Mouse (Mus musculus): ENCODE data around the gene Cep19. TPM values are rescaled to one million over a fixed set of nuclear protein-coding genes. Genes with fewer than 3 reads are reported as not detected.

Cep19 gene
- 24.7 and 27.2 TPM in 2 replicates for polyA plus RNA-seq (2012; rRNA removed)

GRCm38 (mm10) chr16:32099638-32100150 lies at the start of gene Cep19, which contains the start of gene Pigx:
Cep19 (plus strand) TSS chr16:32099800.
Pigx (minus strand) TSS chr16:32099740.

GRCm38 (mm10) chr16:32078991-32079511 lies 20.5 kb upstream of the Cep19 start, which contains the start of gene Pak2:
Pak2 (minus strand) TSS chr16:32079342.

Other genes starting within 250 kb of the Cep19 start
- gene Meltf, start 221.0 kb upstream of the Cep19 start, polyA plus RNA-seq (2012; rRNA removed) = 0.25 and 4.0 TPM in 2 replicates
- gene Pigz, start 165.9 kb upstream of the Cep19 start, polyA plus RNA-seq (2012; rRNA removed) = 0.76 and 1.5 TPM in 2 replicates
- 65.2 and 66.9 TPM in 2 replicates for gene 0610012G03Rik, start 151.3 kb upstream of the Cep19 start, polyA plus RNA-seq (2012; rRNA removed)
- 215 and 271 TPM in 2 replicates for gene Ncbp2, start 151.3 kb upstream of the Cep19 start, polyA plus RNA-seq (2012; rRNA removed)
- gene Senp5, start 96.5 kb upstream of the Cep19 start, polyA plus RNA-seq (2012; rRNA removed) = 19.0 and 20.3 TPM in 2 replicates
- gene Pak2, start 20.5 kb upstream of the Cep19 start, polyA plus RNA-seq (2012; rRNA removed) = 31.5 and 33.8 TPM in 2 replicates
- gene Pigx, start 60 bp upstream of the Cep19 start, polyA plus RNA-seq (2012; rRNA removed) = 80.2 and 89.8 TPM in 2 replicates
- gene Nrros, start 65.8 kb downstream of the Cep19 start, polyA plus RNA-seq (2012; rRNA removed) = 6.1 and 7.8 TPM in 2 replicates
- gene Bex6, start 80.0 kb downstream of the Cep19 start, polyA plus RNA-seq (2012; rRNA removed) = not detected in 2 replicates
- gene Fbxo45, start 147.4 kb downstream of the Cep19 start, polyA plus RNA-seq (2012; rRNA removed) = 23.2 and 24.9 TPM in 2 replicates
- 12.2 and 12.4 TPM in 2 replicates for gene Wdr53, start 147.4 kb downstream of the Cep19 start, polyA plus RNA-seq (2012; rRNA removed)
- 0.04 TPM in 1 of 2 replicates, not detected in the other for gene Smco1, start 171.7 kb downstream of the Cep19 start, polyA plus RNA-seq (2012; rRNA removed)
- 15.6 and 16.4 TPM in 2 replicates for gene Rnf168, start 177.7 kb downstream of the Cep19 start, polyA plus RNA-seq (2012; rRNA removed)
- 25.2 and 26.6 TPM in 2 replicates for gene Ubxn7, start 232.5 kb downstream of the Cep19 start, polyA plus RNA-seq (2012; rRNA removed)

Data from central nervous system, embryonic 14 days (tissue).